Mouse (Mus musculus): Measurements from ENCODE around the gene Rad51b.

The Rad51b gene

GRCm38 (mm10) chr12:79761217-79761616 is 464.1 kb downstream of the Rad51b start:
- DNase-seq (ENCODE audit: low spot score in 2 of 2): no peak

GRCm38 (mm10) chr12:79762087-79762486 is 465.0 kb downstream of the Rad51b start:
- DNase-seq (ENCODE audit: low spot score in 2 of 2): no peak

GRCm38 (mm10) chr12:79762570-79763275 is 465.6 kb downstream of the Rad51b start:
- DNase-seq (ENCODE audit: low spot score in 2 of 2): no peak

GRCm38 (mm10) chr12:79766116-79766515 is 469.0 kb downstream of the Rad51b start:
- DNase-seq (ENCODE audit: low spot score in 2 of 2): no peak

- no peak for DNase-seq (ENCODE audit: low spot score in 2 of 2)
Observed at GRCm38 (mm10) chr12:79768741-79769322, 471.8 kb downstream of the Rad51b start.

DNA sequence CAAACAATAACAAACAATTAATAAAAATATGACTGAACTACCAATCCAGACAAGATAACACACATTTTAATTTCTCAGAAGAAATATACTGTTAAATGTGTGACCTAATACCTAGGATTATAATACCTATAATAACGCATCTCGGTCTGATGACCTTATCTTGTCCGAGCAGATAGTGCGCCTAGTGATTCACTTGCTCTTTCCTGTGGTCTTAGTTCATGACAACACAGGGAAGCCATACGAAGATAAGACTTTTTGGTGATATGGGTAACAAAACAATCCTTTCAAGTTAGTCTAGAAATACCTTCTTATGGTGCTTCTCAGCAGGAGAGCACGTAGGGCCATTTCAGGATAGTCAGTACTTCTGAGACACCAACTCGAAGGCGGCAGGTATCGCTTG is 472.7 kb downstream of the Rad51b start:
- DNase-seq (ENCODE audit: low spot score in 2 of 2): no peak

DNA sequence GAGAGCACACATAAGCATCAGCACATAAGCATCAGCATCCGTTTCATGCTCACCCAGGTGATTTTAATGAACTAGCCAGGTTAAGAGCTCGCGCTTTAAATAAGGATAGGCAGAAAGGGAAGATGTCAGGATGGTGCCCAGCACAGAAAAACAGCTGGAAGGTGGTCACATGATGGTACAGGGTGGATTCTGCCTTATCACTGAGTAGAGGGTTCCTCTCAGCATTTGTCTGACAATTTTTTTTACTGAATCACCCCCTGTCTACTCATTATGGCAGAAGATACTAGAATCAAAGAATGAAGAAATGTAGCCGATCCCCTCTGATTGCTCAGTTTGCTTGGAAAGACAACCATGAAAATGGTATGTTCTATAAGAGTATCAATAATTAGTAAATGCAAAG is 474.1 kb downstream of the Rad51b start:
- no peak for DNase-seq (ENCODE audit: low spot score in 2 of 2)

- DNase-seq (ENCODE audit: low spot score in 2 of 2): no peak
Observed at GRCm38 (mm10) chr12:79771741-79772140, 474.7 kb downstream of the Rad51b start.

DNA sequence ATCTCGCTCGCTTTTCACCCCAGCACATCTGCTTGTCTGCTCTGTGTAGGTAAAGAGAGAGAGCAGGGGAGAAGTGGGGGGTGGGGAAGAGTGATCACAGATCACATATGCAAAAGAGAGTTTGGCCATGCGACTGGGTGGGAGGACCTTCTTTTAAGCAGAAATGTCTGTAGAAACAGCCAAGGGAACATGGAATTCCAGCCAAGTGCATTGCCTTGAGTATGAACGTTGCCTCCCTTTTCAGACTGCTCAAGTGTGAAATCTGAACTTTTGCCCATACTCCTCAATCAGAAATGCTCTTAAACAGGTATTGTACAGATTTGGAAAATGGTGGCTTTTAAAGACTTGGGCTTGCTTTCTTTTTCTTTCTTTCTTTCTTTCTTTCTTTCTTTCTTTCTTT is 476.2 kb downstream of the Rad51b start:
- DNase-seq (ENCODE audit: low spot score in 2 of 2): no peak

DNA sequence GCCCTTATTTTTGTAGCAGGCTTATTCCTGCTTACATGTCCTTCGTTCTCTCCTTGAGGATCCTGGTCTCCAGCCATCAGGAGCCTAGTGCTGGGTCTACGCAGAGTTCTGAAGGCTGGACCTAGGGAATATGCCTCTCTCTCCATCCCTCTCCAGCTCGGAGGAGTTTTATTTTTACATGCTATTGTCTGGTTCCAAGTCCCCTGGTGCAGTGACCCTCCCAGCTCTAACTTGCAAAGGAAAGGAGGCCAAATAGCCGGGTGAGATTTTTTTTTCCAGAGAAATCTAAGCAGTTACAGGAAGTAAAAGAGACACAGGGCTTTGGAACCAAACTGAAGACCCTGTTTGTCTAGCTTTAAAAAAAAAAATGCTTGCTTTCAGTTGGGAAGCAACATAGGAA is 477.5 kb downstream of the Rad51b start:
- no peak for DNase-seq (ENCODE audit: low spot score in 2 of 2)

DNA sequence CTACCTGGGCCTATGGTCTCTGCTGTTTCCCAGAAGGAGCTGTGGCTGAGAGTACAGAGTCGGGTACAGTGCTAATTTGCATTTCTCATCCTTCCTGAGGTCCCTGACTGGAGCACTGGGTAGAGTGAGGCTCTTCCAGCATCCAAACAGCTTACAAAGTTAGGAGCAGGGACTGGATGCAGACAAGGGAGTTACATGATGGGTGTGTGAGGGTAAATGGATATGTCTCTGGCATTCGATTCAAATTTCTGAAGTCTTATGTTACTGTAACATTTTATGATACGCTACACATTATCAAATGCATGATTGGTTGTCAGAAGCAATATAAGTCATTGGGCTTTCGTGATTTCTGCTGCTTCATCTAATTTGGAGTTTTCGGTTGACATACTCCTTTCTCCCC is 479.7 kb downstream of the Rad51b start:
- no peak for DNase-seq (ENCODE audit: low spot score in 2 of 2)

DNA sequence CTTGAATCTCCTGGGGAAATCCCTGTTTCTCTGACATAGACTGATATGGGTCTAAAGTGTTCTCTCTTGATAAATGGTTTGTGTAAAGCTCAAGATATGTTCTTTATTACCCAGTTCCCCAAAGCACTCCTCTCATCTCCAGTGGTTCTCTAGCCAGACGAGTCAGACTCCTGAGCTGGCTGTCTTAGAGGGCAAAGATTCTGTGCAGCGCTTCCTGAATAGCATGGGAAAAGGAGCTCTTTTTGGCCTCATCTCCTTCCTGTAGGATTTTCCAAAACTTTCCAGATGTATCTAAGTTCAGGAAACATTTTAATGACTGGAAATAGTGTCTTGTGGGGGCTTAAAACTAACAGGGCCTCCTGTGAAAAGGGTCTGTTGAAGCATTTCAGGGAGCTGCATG is 483.7 kb downstream of the Rad51b start:
- no peak for DNase-seq (ENCODE audit: low spot score in 2 of 2)

- DNase-seq (ENCODE audit: low spot score in 2 of 2): no peak
Observed at GRCm38 (mm10) chr12:79781788-79782187, 484.7 kb downstream of the Rad51b start.

GRCm38 (mm10) chr12:79782444-79783117 is 485.5 kb downstream of the Rad51b start:
- DNase-seq (ENCODE audit: low spot score in 2 of 2): no peak

- DNase-seq (ENCODE audit: low spot score in 2 of 2): no peak
Observed at GRCm38 (mm10) chr12:79784159-79784558, 487.1 kb downstream of the Rad51b start.

- DNase-seq (ENCODE audit: low spot score in 2 of 2): no peak
Observed at GRCm38 (mm10) chr12:79785691-79786090, 488.6 kb downstream of the Rad51b start.

DNA sequence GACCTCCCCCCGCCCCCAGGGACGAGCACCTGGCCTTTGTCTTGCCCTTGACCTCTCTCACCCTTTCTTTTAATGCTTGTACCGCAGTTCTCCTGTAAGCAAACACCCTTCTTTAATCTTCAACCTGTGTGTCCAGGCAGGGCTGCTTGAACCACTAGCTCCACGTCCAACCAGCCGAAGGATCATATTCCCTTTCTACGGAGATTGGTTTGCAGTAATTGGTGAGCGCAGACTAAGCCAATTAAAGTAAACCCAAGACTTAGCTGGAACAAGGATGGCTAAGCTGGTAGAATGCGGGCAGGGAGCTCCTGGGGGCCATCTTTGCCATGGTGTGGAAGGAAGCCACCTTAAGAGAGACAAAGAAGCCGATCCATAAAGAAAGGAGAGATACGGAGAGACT is 490.5 kb downstream of the Rad51b start:
- no peak for DNase-seq (ENCODE audit: low spot score in 2 of 2)

- DNase-seq (ENCODE audit: low spot score in 2 of 2): no peak
Observed at GRCm38 (mm10) chr12:79788340-79788739, 491.3 kb downstream of the Rad51b start.

- no peak for DNase-seq (ENCODE audit: low spot score in 2 of 2)
Observed at GRCm38 (mm10) chr12:79789481-79789880, 492.4 kb downstream of the Rad51b start.

GRCm38 (mm10) chr12:79793382-79793781 is 496.3 kb downstream of the Rad51b start:
- no peak for DNase-seq (ENCODE audit: low spot score in 2 of 2)

DNA sequence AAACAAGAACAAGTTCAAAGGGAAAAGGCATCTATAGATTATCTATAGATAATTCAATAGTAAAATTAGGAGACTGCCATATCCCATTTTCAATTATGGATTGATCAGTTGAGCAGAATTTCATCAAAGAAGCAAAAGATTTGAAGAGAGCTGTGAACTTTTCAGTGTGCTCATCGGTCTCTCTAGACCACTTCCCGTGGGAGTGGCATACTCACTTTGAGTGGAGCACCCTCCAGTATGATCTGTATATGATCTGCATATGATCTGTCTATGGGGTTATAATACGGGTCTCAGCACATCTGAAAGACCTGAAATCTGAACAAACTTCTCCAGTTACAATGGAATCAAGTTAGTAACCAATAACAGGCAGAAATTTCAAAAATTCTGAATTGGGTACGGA is 497.7 kb downstream of the Rad51b start:
- DNase-seq (ENCODE audit: low spot score in 2 of 2): no peak

- no peak for DNase-seq (ENCODE audit: low spot score in 2 of 2)
Observed at GRCm38 (mm10) chr12:79796260-79796659, 499.2 kb downstream of the Rad51b start.

All from frontal cortex, postnatal 10 days (tissue).